Mouse (Mus musculus) T-cell, adult 2 months (primary cell): ENCODE measurements around the gene Tomm40l.

Experiments
- DNase-seq: peaks from one replicate; pipeline ENCODE4 v3.0.0; 2022; ENCODE audit warnings: low spot score

Gene Tomm40l

DNA sequence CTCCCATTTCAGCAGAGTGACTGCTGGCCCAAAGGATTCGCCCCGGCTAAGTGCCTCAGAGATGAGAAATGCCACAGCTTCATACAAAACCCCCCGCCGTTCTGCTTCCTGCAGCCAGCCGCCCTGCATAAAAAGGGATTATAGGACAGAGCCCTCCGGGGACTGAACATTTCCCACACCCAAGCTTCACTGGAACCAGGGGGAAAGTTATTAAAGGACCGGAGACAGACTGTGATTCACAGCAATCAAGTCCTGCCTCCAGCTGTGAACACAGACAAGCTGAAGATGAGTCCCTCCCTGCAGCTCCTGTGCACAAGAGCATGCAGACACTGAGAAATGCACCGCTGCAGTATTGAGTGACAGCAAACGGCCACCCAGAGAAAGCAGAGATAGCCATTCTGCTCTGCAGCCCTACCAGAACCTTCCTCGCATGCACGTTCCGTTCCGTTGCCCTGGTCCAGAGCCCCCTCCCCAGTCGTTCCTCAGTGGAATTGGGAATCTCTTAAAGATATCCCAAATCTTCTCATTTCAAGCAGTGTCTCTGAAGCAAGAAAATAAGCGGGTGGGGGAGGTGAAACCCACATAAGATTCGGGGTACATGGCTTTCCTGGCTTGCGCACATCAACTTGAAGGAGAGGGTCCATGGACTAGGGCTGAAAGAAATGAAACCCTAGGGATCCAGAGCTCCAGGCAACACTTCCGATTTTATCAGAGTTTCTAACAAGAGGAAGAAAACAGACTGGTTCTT lies 29.0 kb downstream of the Tomm40l start:
- no peak for DNase-seq

DNA sequence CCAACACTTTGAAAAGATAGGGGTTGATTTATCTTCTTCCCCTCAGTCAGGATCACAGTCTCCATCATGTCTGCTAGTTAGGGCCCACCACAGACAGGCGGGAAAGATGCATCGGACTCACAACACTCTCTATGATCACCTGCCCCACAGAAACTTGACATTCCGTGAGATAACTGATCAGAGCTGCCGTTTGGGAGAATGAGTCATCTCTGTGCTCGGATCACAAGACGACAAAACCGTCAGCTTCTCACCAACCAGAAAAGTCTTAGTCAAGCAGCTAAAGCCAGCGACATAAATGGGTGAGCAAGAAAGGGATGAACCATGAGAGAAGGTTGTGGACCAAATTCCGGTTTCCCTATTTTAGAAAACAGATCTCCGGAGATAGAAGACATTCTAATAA lies 30.0 kb downstream of the Tomm40l start:
- no peak for DNase-seq

DNA sequence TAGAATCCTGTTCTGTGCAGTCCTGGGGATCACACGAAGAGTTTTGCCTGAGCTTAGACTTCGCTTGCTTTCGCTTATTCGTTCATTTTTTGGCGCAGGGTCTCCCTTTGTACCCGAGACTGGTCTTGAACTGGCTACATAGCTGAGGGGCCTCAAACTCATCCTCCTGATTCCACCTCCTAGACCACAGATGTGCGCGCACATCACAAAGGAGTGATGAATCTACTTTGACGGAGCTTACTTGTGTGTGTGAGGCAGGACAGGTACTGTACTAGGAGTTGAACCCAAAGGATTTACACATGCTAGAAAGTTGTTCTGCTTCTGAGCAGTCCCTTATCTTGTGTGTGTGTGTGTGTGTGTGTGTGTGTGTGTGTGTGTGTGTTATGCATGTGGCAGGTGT lies 31.5 kb downstream of the Tomm40l start:
- DNase-seq: no peak

DNA sequence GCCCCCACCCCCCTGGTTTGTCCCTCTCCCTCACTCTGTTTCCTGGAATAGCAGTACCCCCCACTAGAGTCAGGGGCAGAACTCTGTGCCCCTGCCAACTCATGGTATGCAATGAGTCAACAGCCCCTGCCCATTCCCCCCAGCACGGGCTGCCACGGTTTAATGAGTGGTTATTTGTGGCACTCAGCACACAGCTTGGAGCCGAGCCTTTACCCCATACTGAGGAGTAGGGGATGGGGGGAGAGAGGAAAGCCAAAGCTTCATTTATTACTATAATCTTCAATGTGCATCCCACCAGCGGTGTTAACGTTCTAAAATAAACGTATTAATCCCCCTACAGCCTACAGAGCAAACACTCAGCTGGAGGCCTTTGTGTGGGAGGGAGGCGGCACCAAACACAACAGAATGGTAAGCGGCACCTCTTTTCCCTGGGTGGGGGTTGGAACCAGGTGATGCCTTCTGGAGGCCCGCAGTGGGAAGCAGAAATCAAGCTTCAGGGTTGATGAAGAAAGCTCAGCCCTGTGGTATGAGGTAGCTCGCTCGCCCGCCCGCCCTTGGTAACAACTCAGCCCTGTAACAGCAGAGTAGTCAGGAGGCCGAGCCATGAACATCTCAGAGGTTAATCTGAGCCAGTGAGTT lies 32.7 kb downstream of the Tomm40l start:
- DNase-seq: no peak

DNA sequence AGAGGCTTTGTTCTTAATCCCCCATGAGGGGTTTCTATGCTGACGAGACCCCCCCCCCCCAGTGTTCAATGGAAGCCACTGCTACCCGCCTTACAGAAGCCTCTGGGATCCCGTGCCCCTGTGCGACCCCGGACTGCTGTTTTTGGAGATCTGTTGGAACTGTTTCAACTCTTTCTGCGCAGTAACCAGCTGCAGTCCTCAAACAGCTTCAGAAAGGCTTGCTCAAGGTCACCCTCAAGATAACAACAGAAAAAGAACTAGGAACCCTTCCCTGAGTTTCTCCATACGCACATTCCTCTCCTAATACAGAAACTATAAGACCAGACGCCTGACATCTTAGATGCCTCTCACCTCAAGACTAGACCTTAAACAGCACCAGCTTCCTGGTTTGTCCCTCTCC lies 33.3 kb downstream of the Tomm40l start:
- no peak for DNase-seq

DNA sequence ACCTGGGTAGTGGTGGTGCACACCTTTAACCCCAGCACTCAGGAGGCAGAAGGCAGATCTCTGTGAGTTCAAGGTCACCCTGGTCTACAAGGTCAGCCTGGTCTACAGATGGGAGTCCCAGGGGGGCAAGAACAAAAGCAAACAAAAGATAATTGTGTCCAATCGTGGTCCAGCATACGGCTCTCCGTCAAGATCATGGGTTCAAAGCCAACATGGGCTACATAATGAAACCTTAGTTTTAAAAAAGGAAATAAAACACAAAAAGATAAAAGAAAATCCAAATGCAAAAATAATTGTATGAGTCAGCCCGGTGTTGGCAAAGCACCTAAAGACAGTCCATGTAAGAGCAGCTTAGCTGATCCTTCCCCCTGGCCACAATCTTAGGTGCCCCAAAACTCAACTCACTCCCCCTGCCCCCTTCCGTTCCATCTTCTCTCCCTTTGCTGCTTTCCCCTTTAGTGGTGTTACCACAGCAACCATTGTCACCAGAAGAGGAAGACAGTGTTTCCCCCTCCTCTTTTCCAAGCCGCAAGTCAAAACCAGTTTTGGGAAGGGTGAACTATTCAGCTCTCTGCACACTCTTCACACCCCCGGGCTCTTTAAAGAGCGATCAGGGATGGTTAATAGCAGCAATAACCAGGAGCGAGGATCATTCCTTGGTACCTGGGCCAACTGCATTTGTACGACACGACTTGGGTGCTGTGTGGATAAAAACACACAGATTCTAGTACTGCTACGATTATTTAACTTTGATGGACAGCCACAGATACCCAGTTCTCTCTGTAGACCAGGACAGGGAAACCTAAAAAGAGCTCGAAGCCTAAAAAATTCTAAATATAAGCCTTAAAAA lies 34.2 kb downstream of the Tomm40l start:
- DNase-seq: no peak

DNA sequence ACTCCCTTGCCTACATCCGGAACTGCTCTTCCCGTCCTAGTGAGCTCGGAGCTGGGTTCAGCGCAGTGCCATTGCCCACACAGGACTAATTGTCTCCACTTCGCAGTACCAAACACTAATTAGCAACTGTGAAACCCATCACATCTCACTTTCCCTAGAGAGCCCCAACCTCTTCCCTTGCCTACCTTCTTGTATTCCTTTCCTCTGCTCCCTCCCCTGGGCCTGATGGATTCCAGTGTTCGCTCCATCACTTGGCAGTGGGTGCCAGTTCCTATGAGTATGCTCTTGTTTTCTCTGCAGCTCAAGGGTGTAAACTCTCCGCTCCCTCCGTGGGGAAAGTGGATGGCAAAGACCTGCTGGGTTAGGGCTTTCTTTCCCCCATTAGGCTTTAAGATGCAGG lies 36.7 kb downstream of the Tomm40l start:
- no peak for DNase-seq

DNA sequence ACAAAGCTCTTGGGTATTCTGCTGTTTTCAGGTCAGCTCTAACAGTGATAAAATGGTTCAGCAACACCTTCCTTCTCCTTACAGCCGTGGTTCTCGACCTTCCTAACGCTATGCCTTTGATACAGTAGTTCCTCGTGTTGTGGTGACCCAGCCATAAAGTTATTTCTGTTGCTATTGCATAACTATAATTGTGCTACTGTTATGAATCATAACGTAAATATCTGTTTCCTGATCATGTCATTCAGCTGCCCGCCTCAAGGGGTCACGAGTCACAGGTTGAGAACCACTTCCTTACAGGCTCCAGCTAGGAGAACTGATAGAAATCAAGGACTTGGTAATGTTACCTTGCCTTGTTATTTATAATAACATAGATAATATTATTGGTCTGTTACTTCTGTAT lies 38.0 kb downstream of the Tomm40l start:
- peak; percentile 36 for DNase-seq

DNA sequence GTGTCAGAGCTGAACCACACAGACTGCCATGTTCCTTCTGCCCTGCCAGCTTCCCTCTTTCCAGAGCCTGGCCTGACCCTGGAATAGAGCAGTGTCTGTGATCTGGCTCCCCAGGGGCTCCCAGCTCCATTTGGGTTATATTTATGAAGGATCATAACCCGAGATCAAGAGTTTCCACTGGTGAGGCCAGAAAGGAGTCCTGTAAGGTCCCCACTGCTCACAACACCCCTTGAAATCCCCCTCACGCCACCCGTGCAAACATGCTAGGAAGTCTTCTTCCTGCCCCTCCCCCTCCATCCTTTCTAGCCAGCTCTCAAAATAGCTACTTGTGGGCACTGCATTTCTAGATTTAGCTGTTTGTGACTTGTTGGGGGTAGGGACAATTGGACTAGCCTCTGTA lies 38.7 kb downstream of the Tomm40l start:
- DNase-seq: no peak

DNA sequence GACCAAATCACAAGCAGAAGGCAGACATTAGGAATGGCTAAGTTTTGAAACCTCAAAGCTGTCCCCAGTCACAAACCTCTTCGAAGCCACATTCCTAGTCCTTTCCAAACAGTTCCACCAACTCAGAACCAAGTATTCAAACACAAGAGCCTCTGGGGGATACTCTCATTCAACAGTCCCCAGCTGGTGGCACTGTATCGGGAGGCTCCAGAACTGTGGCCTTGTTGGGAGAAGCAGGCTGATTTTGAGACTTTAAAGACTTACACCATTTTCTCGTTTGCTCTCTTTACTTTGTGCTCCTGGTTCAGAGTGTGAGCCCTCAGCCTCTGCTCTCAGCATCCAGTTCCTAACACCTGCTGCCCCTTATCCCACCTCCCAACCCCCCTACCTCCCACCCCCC lies 39.3 kb downstream of the Tomm40l start:
- no peak for DNase-seq

DNA sequence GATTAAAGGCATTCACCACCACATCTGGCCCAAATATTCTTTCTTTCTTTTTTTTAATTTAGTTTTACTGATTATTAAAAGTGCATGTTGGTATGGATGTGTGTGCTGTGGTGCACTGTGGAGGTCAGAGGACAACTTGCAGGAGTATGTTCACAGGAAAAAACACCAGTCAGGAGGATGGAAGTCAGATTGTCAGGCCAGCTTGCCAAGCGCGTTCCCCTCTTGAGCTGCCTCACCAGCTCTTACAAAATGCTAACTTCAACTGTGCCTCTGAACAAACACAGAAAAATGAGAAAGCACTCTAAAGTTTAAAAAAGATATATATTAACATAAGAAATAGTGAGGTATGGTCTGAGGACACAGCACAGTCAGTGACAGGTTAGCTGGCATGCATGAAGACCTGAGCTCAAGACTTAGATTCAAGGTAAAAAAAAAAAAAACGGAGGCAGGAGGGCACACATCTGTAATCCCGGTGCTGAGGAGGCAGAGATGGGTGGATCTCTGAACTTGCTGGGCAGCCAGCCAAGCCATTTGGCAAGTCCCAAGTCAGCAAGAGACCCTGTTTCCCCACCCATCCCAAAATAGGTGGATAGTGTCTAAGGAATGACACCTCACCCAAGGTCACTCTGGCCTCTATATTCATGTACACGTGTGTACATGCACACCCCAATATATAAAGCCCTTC lies 42.7 kb downstream of the Tomm40l start:
- no peak for DNase-seq

DNA sequence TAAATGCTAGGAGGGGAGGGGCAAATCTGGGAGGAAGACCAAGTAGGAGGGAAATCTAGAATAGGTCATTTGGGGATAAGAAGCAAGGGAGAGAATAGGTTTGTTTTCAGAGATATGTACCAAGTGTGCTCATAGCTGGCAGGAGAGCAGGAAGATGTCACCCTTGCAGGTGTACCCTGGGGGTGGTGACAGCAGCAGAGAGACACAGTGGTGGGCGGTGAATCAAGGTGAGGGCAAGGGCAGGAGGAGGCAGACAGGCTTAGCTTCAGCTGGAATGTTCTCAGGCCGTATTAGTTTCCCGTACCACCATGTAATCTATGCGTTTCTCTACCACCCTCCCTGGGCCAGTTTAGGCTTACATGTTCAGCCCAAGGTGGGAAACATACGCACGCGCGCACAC lies 49.5 kb downstream of the Tomm40l start:
- DNase-seq: no peak

DNA sequence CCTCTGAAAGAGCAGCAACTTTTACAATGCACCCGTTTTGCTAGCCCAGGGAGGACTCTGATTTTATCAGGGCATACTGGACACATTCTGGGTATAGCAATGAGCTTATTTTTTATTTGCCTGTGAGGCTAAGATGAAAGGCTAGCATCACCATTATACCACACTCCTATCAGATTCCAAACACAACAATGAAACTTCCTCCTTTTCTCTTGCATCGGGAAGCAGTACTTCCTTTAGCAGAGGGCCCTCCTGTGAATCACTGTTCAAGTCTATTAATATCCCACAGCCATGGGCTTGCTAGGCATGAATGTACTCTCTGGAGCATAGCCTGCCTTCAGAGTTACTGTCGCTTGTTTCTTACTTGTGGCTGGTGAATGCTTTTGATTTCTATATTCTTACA lies 51.2 kb downstream of the Tomm40l start:
- DNase-seq: no peak

DNA sequence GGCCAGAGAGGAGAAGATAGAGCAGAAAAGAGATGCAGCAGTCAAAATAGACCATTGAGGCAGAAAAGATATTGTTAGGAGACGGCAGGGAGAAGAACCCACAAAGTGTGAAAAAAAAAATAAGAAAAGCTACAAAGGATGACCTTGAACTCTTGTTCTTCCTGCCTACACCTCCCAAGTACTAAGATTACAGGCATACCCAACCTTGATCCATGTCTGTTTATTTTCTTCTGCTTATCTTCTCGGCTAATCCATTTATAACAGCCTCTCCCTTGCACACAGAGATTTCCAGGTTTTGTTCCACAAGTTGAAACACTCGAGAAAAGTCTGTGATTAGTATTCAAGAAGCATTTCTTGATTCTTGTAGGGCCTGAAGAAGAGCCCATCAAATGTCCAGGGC lies 52.4 kb downstream of the Tomm40l start:
- no peak for DNase-seq

DNA sequence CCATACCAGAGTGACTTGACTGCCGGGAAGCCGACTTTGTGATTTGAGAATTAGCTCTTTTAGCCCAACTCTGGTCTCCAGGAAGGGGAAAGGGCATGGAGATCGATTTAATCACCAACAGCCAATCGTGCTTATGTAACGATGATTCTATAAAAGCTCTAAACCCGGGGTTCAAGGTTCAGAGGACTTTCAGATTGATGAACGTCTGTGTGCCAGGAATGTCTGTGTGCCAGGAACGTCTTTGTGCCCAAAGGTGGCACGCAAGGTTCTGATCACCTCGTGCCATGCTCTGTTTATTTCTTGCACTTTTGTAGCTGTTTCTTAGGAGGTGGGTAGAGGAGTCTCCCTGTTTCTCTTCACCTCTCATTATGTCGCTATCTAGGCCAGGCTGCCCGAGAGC lies 53.4 kb downstream of the Tomm40l start:
- DNase-seq: no peak
